Mouse (Mus musculus) ES-Bruce4 (cell line): ENCODE results near the gene Coq8a.

ENCODE experiments used
- CTCF ChIP-seq: IDR thresholded peaks from one replicate; pipeline ENCODE4 v1.8.1; 2011; ENCODE audit warnings: low read depth, low read length
- EP300 ChIP-seq: IDR thresholded peaks from 2 replicates; pipeline ENCODE4 v1.6.1; 2011; ENCODE audit warnings: low read depth, low read length; ENCODE audit not compliant: insufficient read depth
- POLR2A ChIP-seq: IDR thresholded peaks from one replicate; pipeline ENCODE4 v1.8.1; 2011; ENCODE audit warnings: low read length; ENCODE audit not compliant: insufficient read depth

GRCm38 (mm10) chr1:180182731-180183130 lies 16.7 kb downstream of the Coq8a start:
- TF ChIP-seq CTCF = no peak
- no peak for TF ChIP-seq POLR2A
- no peak for TF ChIP-seq EP300
